Mouse (Mus musculus) stomach, embryonic 16.5 days (tissue): ENCODE measurements around the gene Atp5mpl. TPM values are rescaled to one million over a fixed set of nuclear protein-coding genes. Genes with fewer than 3 reads are reported as not detected.
"Not testable (repeated sequence)": the region's sequence is repeated elsewhere in the genome, so short reads cannot be mapped to it uniquely, and the experiment has no call there.

Source experiments
- ATAC-seq: fragments of 200-750 bp; cut with Nextera tagmentation; 2 replicates; pipeline ENCODE4 v1.8.0; 2017; ENCODE audit warnings: moderate number of reproducible peaks, moderate TSS enrichment; ENCODE audit not compliant: insufficient read depth, low FRiP score
- H3K27ac ChIP-seq: fragments of 300-500 bp; sonication (generic); 2 replicates; pipeline ENCODE4 v1.5.1; 2014; ENCODE audit warnings: low read length
- H3K27me3 ChIP-seq: fragments of 300-500 bp; sonication (generic); 2 replicates; pipeline ENCODE4 v1.6.1; 2014; ENCODE audit warnings: low read length, control low read depth, mixed read lengths; ENCODE audit not compliant: control insufficient read depth, insufficient read depth
- H3K36me3 ChIP-seq: fragments of 300-500 bp; sonication (generic); 2 replicates; pipeline ENCODE4 v1.6.1; 2014; ENCODE audit warnings: low read length; ENCODE audit not compliant: control insufficient read depth, insufficient read depth
- H3K4me1 ChIP-seq: fragments of 300-500 bp; sonication (generic); 2 replicates; pipeline ENCODE4 v1.6.1; 2014; ENCODE audit warnings: low read length, control low read depth, mixed read lengths; ENCODE audit not compliant: control insufficient read depth, insufficient read depth
- H3K4me2 ChIP-seq: fragments of 300-500 bp; sonication (generic); 2 replicates; pipeline ENCODE4 v1.6.1; 2014; ENCODE audit warnings: low read depth, low read length, mixed read lengths
- H3K4me3 ChIP-seq: fragments of 300-500 bp; sonication (generic); replicated peaks from 2 replicates; pipeline ENCODE4 v1.5.1; 2014; ENCODE audit warnings: mild to moderate bottlenecking, low read length
- H3K9ac ChIP-seq: fragments of 300-500 bp; sonication (generic); 2 replicates; pipeline ENCODE4 v1.6.1; 2014; ENCODE audit warnings: low read length
- H3K9me3 ChIP-seq: fragments of 300-500 bp; sonication (generic); replicated peaks from 2 replicates; pipeline ENCODE4 v1.6.1; 2016; ENCODE audit warnings: low read length, control low read depth; ENCODE audit not compliant: control insufficient read depth
- WGBS: fragments of 180-500 bp; shearing (Covaris S2); extraction: QIAGEN DNeasy Blood & Tissue Kit; methylation state at CpG from one replicate; pipeline ENCODE4 v1.1.7; 2014; 5-methylcytosine and 5-hydroxymethylcytosine counted together
- polyA plus RNA-seq: library from polyadenylated mRNA; unstranded; fragments of >200 nt; fragmentation: Nextera tagmentation; extraction: Ambion mirVana; gene quantifications from 2 replicates; pipeline ENCODE4 v1.2.1, GENCODE M21; 2015

Atp5mpl gene
- polyA plus RNA-seq, 1 experiment from 2014 or later = 711 TPM

DNA sequence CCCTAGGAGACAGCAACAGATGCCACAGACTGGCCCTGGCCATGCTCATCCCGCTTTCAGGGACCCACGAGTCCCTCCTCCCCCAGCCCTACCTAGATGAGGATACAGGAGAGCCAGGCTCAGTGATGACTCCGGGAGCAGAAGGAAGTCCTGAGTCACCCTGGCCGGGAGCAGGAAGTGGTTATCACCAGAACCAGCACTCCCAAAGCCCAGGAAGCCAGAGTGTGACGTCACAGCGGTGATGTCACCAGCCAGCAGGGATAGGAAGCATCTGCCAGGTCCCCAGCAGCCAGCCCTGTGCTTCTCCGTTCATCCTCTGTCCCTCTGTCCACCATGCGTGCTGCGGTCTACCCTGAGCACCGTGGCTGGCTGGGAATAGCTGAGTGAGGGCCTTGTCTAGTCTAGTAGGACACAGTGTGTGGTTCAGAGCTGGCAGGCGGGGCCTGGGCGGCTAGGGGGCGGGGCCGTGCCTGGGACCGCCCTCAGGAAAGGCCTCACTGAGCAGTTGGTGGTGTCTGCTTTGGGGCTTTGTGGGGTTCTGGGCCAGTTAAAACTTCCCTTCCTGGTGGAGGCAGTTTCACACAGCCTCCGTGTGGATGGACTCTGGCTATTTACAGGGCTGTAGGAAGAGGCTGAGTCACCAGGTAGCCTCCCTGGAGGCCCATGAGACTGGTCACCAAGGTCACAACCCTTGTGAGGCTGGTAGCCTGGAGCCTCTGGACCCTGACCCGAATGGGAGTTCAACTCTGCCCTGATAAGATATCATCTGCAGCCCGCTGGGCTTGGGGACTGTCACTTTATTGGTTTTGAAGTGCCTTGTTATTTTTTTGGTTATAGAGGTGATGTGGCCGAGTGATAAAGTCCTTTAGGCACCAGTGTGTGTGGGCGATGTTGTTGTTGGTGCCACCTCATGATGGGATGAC, 22.5 kb downstream of the Atp5mpl start:
- 51% methylated on average over 14 of the region's 20 CpGs for WGBS
- Histone ChIP-seq H3K4me1 (peaks cover 37% of the 10 kb centered on the region), H3K4me3 (0 out of 2 replicates have a peak overlapping the region, but pooled peaks have one; percentile 5), H3K4me2 (peak overlapping the region; percentile 32), H3K9ac (peak overlapping the region; percentile 61), H3K27ac (peak overlapping the region; percentile 82)
- ATAC-seq = peak; percentile 78
- H3K36me3 ChIP-seq, H3K27me3 ChIP-seq, H3K9me3 ChIP-seq: not testable (repeated sequence)

DNA sequence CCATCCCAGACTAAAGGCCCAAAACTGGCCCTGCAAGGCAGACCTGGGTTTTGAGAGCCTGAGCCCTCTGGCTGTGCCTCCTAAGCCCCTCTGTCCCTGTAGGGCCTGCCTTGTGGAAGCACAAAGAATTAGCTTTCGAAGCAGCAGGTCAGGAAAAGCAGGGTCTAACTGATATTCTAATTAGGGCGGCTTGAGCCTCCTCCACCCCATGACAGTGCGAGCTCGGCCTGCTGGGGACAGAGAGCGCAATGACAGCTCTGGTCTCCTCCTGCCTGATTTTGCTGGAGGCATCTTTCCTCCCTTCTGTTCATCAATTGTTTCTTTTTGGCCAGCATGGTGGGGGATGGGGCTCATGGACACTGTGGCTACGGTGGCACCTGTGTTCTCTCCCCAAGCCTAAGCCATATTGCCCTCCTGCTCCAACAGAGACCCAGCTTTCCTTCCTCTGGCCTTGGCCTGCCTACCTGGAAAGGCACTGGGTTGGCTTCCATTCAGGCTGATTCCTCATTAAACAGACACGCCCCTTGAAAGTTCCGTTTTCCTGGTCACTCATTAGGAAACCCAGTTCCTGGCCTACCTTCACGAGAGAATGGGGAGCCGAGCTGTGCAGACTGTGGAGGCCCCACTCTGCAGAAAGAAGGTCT, 23.2 kb downstream of the Atp5mpl start:
- Histone ChIP-seq H3K36me3 (no peaks in the 10 kb centered on the region), H3K4me1 (peaks cover 44% of the 10 kb centered on the region), H3K27me3 (no peaks in the 10 kb centered on the region), H3K27ac (peak overlapping the region; percentile 82), H3K4me2 (peak overlapping the region; percentile 32), H3K4me3 (0 out of 2 replicates have a peak overlapping the region, but pooled peaks have one; percentile 5), H3K9ac (peak overlapping the region; percentile 61), H3K9me3 (no peaks in the 10 kb centered on the region)
- WGBS = 60% methylated on average over 10 of the region's 10 CpGs
- no peak for ATAC-seq

DNA sequence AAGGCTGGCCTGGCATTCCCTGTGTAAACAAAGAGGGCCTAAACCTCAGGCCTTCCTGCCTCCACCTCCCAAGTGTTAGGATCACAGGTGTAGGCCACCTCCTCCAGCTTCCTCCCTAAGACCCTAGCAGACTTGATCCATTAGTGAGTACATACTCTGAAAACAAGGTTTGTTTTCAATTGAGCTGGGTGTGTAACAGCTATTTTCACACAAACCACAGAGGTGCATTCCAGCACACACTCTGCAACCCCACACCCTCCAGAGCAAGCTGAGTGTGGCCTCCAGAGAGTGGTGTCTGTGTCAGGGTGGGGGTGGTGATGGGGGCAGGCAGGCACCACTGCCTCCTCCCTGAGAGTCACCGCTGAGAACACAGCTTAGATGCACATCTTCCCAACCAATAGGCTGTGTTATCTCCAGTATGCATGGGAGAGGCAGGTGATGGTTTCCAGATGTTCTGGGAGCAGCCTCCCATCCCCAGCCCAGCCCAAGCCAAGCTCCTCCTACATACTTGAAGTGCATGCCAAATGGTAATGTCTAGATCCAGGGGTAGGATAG, 28.1 kb downstream of the Atp5mpl start:
- Histone ChIP-seq H3K4me2 (no peak overlapping the region), H3K9me3 (no peaks in the 10 kb centered on the region), H3K4me3 (no peak overlapping the region), H3K27ac (peak overlapping the region; percentile 94), H3K4me1 (peaks cover 58% of the 10 kb centered on the region), H3K36me3 (no peaks in the 10 kb centered on the region), H3K9ac (peak overlapping the region; percentile 61; the same call in 1 of the 2 replicates), H3K27me3 (no peaks in the 10 kb centered on the region)
- 20% methylated on average over 1 of the region's 1 CpGs for WGBS
- peak; percentile 26 for ATAC-seq

DNA sequence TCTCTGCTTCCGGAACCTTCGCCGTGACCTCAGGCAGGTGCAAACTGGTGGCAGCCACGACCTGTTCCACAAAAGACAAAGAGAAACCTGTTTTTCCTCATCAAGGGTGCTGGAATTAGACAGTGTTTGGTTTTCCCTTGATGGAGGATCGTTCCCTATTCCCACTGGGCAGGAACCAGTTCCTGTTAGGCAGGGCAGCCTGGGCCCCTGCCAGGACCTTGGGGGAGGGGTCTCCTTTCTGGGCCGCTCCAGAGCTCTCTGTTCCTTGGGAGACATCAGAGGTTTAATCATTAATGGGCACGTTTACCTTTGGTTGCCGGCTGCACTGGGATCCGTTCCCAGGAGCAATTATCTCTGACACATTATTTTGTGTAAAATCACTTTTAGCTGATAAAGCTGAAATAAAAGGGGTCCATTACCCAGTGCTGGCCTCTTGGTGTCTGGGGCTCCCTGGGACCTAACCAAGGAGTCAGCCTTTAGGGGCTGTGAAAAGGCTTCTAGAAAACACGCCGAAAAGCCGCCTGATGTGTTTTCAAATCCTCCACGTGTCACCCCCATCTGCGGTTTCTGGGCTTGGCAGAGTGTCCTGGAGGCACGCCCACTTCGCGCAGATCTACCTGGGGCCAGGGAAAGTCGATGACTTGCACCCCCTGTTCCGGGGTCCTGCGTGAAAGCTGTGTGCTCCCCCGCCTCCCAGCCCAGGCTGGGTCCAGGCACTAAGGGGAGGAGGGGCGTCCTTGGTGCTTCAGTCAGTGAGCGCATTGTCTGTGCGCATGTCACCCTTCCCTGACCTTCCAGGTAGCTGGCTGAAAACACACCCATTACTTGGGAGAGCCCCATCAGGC, 29.8 kb downstream of the Atp5mpl start:
- 24% methylated on average over 24 of the region's 24 CpGs for WGBS
- no peaks in the 10 kb centered on the region for H3K36me3 ChIP-seq
- no peaks in the 10 kb centered on the region for H3K9me3 ChIP-seq
- peak overlapping the region; percentile 45 for H3K4me2 ChIP-seq
- no peaks in the 10 kb centered on the region for H3K27me3 ChIP-seq
- ATAC-seq = peak; percentile 91
- H3K9ac ChIP-seq = peak overlapping the region; percentile 61
- peak overlapping the region; percentile 94 for H3K27ac ChIP-seq
- peaks cover 65% of the 10 kb centered on the region for H3K4me1 ChIP-seq
- no peak overlapping the region for H3K4me3 ChIP-seq

DNA sequence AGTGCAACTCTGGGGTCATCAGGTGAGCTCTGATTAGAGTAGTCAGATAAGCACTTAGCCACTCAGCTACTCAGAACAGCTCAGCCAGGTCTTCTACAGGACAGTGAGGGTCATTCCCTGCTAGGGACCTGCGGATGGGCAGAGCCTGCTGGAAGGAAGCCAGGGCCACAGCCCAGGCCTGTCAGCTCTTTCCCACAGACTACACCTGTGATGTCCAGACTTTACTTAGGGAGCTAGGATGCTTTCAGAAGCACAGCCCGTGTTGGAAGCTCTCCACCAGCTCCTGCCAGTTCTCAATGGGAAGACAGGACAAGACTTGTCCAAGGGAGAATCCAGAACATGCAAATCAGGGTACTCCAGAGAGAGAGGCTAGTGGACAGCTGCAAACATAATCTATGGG, 32.8 kb downstream of the Atp5mpl start:
- Histone ChIP-seq H3K9me3 (no peaks in the 10 kb centered on the region), H3K4me1 (peaks cover 59% of the 10 kb centered on the region), H3K4me3 (peak overlapping the region; percentile 19), H3K36me3 (no peaks in the 10 kb centered on the region), H3K27ac (peak overlapping the region; percentile 82), H3K27me3 (no peaks in the 10 kb centered on the region), H3K4me2 (peak overlapping the region; percentile 32), H3K9ac (peak overlapping the region; percentile 39; the same call in 1 of the 2 replicates)
- 48% methylated on average over 2 of the region's 2 CpGs for WGBS
- no peak for ATAC-seq

DNA sequence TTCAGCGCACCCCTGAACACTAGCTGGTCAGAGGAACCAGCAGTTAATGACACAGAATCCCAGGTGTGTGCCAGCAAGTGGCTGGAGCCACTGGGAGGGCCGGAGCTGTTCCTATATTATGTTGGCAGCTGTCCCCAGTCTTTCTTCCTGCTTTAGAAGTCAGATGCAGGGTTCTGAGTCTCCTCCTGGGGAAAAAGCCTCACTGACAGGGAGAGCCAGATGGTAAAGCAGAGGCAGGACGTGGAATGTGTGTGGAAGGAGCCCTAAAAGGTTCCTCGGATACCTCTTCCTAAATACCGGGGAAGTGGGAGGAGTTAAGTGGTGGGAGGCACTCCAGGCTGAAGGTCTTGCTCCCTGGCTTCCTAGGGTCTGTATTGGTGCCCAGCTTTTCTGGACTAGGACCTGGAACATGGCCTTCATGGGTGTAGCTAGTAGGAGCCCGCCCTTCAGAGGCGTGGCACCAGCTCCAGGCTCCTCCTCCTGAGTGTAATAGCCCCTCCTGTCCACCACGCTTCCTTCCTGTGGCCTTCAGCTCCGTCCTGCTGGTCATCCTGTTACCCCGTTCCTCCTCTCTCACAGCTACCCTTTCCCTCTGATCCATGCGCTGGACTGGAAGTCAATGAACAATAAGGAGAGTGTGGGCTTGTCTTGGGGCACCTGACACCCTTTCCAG, 33.6 kb downstream of the Atp5mpl start:
- no peaks in the 10 kb centered on the region for H3K36me3 ChIP-seq
- no peaks in the 10 kb centered on the region for H3K27me3 ChIP-seq
- H3K27ac ChIP-seq = peak overlapping the region; percentile 82
- WGBS = 47% methylated on average over 11 of the region's 11 CpGs
- H3K4me2 ChIP-seq = peak overlapping the region; percentile 32
- H3K9ac ChIP-seq = peak overlapping the region; percentile 39
- H3K9me3 ChIP-seq = no peaks in the 10 kb centered on the region
- ATAC-seq = peak; percentile 50
- peaks cover 53% of the 10 kb centered on the region for H3K4me1 ChIP-seq
- H3K4me3 ChIP-seq = peak overlapping the region; percentile 19

DNA sequence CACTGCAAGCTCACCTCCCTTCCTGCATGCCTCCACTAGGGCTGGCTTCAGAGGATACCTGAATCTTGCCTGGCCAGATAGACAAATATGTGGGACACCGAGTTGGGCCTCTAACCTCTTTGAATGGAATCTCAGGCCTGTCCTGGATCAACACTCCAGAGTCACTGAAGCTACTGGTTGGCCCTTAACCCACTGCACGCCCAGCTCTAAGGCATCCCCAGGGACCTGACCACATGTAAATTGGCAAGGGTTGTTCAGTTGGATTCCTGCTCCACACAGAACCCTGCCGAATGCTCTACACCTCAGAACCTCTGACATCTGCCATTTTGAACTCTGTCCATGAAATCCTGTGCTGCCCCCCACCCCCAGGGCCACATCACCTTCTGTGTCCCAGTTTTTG, 34.3 kb downstream of the Atp5mpl start:
- peak overlapping the region; percentile 82; the same call in 1 of the 2 replicates for H3K27ac ChIP-seq
- H3K4me1 ChIP-seq = peaks cover 52% of the 10 kb centered on the region
- no peak for ATAC-seq
- H3K27me3 ChIP-seq = no peaks in the 10 kb centered on the region
- WGBS = 61% methylated on average over 3 of the region's 3 CpGs
- H3K9me3 ChIP-seq = no peaks in the 10 kb centered on the region
- H3K9ac ChIP-seq = no peak overlapping the region
- no peaks in the 10 kb centered on the region for H3K36me3 ChIP-seq
- no peak overlapping the region for H3K4me3 ChIP-seq
- no peak overlapping the region for H3K4me2 ChIP-seq

DNA sequence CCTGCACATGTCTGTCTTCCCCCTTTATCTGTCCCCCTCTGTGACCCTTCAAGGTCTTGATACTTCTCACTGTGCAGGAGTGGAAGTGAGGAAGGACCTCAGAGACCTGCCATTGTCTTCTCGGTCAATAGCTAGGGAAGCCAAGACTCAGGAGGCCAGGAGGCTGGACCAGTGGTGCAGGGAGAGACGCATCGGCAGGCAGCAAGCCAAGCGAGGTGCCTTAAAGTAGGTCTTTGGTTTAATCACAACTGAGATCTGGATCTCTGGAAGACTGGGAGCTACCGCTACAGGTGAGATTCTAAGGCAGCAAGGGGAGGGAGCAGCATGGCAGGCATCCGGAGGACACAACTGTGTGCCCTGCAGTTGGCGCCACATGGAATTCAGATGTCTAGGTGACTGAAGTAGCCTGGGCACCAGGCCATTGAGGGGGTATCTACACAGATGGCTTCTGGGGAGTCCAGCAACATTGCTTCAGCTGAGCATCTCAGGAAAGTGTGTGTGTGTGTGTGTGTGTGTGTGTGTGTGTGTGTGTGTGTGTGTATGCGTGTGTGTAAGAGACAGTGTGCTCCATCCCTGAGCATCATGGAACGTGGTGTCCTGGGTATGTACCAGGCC, 35.3 kb downstream of the Atp5mpl start:
- no peak overlapping the region for H3K9ac ChIP-seq
- no peak overlapping the region for H3K4me3 ChIP-seq
- H3K27ac ChIP-seq = no peak overlapping the region
- H3K4me2 ChIP-seq = no peak overlapping the region
- ATAC-seq = no peak
- no peaks in the 10 kb centered on the region for H3K36me3 ChIP-seq
- 88% methylated on average over 9 of the region's 9 CpGs for WGBS
- H3K4me1 ChIP-seq = peaks cover 50% of the 10 kb centered on the region
- H3K9me3 ChIP-seq = no peaks in the 10 kb centered on the region
- no peaks in the 10 kb centered on the region for H3K27me3 ChIP-seq
